Mouse (Mus musculus) lung, postnatal 36 days (tissue): ENCODE results near the gene Hyou1.
"Not testable (repeated sequence)": the region's sequence is repeated elsewhere in the genome, so short reads cannot be mapped to it uniquely, and the experiment has no call there.

ENCODE experiments used
- DNase-seq: peaks from one replicate; pipeline ENCODE4 v3.0.0; 2022; ENCODE audit warnings: mixed read lengths

Hyou1 gene

DNA sequence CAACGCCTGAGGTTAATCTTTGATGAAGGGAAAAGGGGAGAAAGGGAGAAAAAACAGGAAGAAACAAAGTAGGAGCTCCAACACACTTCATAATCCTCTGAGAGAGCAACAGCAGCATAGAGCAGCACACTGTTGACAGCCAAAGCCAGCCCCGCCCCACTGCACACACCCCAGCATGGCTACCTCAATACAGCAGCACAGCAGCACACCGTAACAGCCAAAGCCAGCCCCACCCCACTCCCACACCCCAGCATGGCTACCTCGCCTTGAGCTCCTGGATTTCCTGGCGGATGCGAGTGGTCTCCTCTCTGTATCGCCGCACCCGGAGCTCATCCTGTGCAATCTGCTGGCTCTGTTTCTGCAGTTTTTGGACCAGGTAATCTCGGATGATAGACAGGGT is 27.0 kb upstream of the Hyou1 start:
- no peak for DNase-seq

DNA sequence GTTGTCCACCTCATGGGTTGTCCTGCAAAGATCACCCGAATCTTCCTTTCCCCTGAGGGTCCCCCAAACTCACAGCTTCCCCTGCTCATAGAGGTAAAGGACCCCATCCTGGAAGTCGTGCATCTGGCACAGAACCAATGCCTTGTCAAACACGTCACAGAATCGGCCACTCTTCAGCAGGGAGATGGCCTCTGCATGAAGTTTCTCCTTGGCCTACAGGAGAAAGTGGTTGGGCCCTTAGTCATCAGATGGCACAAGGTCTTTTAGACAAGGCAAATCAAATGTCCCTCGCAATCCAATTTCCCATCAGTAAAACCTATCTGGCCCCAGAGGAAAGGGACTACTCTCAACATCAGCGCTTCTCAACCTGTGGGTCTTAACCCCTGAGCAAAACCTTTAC is 26.1 kb upstream of the Hyou1 start:
- DNase-seq = no peak

DNA sequence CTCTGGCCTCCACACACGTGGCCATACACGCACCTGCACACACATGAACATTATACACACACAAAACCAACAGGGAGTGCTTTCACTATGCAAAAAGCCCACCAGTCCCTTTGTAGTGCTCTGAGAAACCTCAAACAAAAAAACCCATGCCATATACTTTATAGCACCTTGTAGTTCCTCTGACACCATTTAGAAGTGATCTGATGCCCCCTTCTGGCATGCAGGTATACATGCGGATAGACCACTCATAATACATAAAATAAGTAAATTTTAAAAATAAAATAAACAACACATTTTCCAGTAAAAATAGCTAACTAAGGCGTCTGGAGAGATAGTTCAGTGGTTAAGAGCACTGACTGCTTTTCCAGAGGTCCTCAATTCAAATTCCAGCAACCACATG is 22.1 kb upstream of the Hyou1 start:
- DNase-seq = peak; percentile 43

DNA sequence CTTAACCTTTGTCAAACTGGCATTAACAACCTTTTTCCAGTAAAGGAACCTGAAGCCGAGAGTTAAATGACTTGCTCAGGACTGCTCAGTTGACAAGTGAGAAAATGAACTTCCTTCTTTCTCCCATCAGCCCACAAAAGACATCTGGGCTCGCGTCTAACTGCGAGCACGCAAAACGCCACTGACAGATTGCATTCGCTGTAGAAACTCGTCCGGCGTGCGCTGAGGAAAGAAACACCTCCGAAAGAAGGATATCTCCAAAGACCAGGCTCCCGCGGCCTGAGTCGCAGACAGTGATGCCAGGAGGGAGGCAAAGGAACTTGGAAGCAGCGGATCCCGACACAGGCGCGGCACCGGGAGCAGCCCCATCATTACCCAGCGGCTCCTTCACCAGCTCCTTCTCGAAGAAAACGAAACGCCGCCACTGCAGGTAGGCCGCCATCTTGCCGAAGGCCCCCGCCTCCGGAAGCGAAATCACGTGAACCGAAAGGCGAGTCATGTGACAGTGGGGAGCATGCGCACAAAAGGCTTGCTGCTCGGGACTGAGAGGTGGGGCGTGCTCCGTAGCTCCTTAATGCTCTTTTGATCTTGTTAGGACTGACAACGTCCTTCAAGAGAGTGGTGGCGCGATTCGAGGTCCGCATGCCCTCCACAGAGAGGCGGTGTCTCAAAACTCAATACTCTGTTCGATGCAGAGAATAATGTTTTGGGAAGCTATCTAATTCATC is 17.9 kb upstream of the Hyou1 start, which contains the start of gene Vps11:
Gene Vps11, minus strand, starts transcription at position 481 of the 728 bp plus-strand sequence.
- peak; percentile 96 for DNase-seq

DNA sequence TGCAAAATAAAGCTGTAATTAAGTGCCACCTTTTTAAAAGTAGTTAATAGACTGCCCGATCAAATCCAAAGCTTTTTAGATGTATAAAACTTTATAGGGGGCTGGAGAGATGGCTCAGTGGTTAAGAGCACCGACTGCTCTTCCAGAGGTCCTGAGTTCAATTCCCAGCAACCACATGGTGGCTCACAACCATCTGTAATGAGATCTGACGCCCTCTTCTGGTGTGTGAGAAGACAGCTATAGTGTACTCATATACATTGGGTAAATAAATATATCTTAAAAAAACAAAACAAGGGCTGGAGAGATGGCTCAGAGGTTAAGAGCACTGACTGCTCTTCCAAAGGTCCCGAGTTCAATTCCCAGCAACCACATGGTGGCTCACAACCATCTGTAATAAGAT is 17.4 kb upstream of the Hyou1 start:
- not testable (repeated sequence) for DNase-seq

DNA sequence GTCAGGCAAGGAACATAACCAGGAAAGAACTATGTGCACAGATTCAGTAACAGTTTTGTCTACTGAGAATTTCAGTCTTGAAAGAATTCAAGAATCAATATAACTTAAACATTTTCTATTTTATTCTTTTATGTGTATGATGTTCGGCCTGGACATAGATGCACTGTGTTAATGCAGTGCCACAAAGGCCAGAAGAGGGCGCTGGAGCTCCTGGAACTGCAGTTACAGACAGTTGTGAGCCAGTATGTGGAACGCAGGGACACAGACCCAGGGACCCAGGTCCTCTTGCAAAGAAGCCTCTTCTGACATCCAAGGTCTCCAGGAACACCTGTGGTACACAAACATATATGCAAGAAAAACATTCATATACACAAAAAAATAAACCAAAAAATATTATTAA is 14.8 kb upstream of the Hyou1 start:
- DNase-seq = peak; percentile 40

DNA sequence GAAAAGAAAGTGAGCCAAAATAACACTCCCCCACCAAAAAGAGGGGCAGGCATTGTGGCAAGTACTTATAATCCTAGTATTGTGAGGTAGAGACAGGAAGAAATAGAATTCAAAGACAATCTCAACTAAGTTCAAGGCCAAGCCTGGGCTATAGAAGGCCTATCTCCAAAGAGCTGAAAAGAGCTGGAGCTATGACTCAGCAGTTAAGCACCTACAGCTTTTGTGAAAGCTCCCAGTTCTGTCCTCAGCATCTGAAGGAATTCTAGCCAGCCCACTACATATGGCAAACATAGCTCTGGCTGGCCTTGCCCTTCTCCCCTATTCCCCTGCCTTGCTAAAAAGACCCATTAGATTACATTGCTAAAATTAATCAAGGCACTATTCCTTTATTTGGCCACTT is 5.9 kb upstream of the Hyou1 start:
- no peak for DNase-seq

DNA sequence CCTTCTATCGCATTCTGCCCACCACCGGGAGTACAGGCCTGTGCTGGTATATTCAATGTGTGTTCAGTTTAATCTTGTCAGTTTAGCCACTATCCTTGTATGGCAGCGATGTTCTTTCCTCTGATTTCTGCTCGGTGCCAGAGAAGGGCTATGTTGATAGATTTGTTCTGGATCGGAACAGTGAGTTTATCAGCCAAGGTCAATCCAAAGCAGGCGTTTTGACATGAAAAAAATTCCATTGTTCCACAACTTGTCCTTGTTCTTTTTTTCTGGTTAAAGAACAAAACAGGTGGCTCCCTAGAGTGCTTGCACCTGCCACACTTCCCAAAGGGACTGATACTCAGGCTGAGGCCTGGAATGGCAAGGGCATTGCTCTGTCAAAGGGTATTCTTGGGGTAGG is 3.1 kb upstream of the Hyou1 start:
- no peak for DNase-seq

DNA sequence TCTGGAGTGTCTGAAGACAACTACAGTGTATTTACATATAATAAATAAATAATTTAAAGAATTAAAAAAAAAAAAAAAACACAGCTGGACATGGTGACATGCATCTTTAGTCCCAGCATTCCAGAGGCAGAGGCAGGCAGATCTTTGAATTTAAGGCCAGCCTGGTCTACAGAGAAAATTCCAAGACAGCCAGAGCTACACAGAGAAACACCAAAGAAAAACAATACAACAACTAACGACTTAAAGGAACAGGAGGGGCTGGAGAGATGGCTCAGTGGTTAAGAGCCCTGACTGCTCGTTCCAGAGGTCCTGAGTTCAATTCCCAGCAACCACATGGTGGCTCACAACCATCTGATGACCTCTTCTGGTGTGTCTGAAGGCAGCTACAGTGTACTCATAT is 2.0 kb upstream of the Hyou1 start:
- not testable (repeated sequence) for DNase-seq

DNA sequence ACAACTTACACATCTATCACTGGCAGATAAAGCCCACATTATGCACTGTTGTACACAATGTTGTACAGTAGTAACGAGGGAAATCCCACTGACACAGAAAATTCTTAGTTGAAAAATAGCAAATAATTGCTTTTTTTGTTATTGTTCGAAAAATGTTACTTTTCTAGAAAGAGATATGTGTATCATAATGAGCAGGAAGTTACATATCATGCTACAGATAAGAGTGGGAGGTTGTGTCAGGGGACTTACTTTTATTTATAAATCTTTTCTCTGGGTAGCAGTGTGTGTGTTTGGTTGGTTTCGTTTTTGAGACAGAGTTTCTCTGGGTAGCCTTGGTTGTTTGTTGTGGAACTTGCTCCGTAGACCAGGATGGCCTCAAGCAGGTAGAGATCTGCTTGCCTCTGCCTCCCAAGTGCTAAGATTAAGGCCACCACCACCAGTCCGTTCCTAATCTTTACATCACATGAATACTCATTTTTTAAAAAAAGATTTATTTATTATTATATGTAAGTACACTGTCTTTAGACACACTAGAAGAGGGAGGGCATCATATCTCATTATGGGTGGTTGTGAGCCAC is 1.0 kb upstream of the Hyou1 start:
- no peak for DNase-seq

DNA sequence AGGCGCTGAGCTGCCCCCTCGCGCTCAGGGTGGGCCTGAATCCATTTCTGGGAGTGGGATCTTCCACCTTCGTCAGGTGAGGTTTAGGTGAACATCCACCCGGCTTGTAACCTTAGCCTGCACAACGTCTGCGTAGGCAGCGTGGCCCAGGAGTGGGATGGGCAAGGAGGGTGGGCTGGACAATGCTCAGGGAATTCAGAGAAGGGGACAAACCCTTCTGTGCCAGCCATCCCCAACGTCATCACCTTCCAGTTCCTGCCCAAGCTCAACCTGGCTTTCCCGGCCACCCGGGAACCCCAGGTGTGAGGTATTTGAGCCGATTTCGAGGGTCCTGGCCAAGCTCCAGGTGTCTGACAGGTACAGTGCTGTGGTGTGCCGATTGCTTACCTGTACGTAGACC is 572 bp downstream of the Hyou1 start:
- no peak for DNase-seq

DNA sequence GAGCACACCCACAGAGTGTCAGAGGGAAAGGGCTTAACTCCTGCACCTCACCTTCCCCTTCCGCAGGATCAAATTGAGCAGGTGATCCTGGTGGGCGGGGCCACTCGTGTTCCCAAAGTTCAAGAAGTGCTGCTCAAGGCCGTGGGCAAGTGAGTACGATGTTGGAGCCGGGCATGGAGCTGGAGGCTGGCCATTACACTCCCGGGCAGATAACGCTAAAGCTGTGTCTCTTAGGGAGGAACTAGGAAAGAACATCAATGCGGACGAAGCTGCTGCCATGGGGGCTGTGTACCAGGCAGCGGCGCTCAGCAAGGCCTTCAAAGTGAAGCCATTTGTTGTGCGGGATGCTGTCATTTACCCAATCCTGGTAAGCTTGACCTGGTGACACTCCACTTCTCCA is 5.3 kb downstream of the Hyou1 start:
- DNase-seq = no peak

DNA sequence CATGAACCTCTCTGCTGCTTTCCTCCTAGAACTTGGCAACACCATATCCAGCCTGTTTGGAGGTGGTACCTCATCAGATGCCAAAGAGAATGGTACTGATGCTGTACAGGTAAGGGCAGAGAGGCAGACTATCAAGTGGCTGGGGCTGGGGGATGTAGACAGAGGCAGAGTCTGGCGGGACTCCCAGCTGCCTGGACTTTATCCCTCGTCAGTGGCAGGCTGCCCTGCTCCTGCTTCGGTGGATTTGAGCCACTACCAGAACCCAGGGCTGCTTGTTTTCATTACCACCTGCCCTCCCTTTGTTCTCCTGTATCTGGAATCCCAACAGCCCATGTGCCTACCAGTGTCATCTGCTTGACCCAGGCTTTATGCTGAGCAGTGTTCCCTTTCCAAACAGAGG is 7.9 kb downstream of the Hyou1 start:
- DNase-seq = no peak

DNA sequence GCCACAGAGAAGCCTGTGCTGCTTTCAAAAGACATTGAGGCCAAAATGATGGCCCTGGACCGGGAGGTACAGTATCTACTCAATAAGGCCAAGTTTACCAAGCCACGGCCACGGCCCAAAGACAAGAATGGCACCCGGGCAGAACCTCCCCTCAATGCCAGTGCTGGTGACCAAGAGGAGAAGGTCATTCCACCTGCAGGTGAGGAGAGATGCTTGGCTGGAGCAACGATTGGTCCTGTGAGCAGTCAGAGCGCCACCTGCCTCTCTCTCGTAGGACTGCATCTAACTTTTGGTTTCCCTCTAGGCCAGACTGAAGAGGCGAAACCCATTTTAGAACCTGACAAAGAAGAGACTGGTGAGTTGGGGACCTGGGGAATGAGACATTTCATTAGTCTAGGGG is 10.0 kb downstream of the Hyou1 start:
- DNase-seq = peak; percentile 70

DNA sequence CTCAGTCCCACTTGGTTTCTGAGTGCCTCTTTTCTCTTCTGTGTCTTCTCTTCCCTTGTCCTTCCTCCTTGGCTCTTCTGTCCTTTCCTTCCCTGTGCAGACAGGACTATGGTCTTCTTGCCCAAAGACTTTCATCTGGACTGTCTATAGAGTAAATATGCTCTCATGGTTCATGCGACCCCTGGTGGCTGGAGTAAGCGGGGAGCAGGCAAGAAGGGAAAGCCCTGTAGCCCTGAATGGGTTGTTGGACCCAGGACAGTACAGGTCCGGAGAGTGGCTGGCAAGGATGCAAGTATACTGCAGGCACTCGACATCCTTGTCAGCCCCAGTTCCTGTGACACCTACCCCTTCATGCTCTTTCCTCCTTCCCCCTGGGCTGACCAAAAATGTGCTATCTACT is 12.2 kb downstream of the Hyou1 start:
- peak; percentile 85 for DNase-seq

DNA sequence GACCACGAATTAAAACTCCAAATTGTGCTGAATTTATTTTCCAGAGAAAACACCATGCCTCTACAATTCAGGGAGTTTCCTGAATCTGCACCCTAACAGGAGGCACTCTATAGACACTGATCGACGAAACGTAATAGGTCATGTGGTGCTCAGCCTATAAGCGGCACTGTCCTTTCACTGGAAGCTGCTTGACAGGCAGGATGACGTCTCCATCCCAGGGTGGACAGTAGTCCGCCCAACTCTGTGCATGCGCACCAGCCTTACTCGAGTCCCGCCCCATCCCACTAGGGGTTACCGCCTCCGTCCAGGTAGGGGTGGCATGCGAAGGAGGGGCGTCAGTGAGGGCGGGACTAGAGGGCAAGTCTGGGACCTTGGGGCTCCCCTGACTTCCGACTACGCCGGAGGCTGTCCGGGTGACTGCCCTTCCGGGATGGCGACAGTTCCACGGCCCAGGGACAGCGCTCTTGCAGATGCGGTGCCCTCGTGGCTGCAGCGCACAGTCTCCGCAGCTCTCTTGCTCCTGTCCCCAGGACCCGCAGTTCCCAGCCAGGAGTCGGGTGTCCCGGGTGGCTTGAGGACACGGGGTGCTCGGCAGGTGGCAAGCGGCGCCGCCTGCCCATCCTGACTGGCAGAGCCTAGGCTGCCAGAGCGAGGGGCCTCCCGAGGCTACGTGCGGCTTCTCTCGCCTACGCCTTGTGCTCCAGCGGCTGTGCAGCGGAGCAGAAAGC is 17.6 kb downstream of the Hyou1 start, which contains the start of gene Slc37a4:
Gene Slc37a4, plus strand, starts transcription at position 169 of the 728 bp plus-strand sequence.
- DNase-seq = peak; percentile 99

DNA sequence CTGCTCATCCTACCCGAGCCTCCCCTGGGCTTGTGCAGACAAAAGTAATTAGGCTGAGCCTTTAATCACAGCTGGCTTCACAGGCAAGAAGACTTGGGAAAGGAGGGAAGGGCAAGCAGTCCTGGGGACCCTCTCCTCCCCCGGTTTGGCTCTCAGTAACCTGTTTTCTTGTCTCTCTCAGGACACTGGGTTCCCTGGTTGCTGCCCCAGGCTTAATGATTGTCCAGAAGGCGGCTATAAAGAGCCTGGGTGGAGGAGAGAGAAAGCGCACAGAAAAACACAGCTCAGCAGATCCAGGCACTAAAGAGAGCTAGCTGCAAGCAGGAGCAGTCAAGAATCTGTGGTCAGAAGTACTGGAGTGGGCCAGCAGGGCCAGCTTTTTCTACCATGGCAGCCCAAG is 18.8 kb downstream of the Hyou1 start:
- DNase-seq = no peak

DNA sequence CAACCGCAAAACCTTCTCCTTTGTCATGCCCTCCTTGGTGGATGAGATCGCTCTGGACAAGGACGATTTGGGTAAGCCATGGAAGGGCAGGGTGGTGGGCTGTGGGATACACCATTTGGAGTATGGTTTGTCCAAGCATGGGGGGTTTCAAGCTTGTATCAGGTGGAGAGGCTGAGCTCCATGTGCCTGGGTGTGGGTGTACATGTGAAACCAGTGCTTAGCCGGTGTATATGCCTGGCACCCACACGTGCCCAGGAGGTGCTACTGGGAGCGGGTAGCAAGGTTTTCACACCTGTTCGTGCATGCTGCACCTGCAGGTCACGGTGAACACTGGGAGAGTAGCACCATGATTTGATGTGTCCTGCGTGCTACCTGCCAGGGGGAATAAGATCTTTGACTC is 19.3 kb downstream of the Hyou1 start:
- no peak for DNase-seq

DNA sequence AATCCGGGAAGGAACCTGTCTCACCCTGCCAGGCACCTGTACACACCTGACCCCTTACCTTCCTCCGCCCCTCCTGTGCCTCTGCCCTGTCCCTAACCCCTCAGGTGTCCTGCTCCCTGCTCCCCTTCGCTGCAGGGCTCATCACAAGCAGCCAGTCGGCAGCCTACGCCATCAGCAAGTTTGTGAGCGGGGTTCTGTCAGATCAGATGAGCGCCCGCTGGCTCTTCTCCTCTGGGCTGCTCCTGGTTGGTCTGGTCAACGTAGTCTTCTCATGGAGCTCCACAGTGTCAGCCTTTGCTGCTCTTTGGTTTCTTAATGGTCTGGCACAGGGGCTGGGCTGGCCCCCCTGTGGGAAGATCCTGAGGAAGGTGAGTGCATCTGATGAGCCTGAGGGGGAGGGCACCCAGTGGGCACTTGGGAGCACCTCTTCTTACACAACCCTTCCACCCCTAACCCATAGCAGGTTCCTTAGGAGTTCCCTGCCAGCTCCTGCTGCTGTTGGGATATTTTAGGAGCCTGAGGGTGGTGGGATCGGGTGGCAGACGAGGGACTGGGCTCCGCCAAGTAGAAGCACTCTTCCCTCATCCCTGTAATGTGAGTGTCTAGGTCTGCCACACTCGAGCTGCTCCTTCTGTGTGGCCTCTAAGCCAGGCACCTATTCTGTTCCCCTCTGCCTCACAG is 20.0 kb downstream of the Hyou1 start:
- DNase-seq = no peak

DNA sequence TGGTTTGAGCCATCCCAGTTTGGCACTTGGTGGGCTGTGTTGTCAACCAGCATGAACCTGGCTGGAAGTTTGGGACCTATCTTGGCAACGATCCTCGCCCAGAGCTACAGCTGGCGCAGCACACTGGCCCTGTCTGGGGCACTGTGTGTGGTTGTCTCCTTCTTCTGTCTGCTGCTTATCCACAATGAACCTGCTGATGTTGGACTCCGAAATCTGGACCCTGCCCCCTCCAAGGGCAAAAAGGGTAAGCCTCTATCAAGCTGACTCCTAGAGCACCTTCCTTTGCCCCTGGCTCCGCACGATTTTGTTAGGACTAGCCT is 20.5 kb downstream of the Hyou1 start:
- no peak for DNase-seq

DNA sequence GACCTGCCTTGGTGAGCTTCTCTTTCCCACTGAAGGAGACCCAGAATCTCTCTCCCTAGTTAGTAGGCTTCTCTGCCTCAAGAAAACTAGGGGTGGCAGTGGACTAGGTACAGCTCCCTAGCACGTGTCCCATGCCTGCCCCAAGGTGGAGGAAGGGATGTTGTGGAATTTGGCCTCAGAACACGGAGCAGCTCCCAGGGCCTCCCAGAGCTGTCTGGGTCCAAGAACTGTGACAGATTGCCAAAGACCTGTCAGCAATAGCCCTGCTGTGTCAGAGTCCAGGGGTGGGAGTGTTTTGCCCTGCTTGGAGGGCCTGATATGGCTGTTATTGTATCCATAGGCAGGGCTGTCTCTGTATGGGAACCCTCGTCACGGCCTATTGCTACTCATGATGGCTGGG is 21.8 kb downstream of the Hyou1 start:
- DNase-seq = no peak

DNA sequence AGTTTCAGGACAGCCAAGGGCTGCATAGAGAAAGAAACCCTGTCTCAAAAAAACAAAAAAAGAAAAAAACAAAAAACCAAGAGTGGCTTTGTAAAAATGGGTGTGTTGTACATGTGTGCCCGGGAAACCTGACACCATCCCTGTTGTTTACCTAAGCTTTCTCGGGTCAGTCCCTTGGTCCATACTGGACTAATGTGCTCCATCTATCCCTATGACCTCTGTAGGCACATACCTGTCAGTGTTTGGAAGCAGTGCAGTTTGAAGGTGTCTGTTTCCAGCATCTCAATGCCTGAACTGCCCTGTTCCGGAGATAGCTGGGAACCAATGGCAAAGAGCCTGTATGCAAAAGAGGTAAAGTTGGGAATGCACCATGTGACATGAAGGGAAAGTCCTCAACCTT is 25.7 kb downstream of the Hyou1 start:
- no peak for DNase-seq

DNA sequence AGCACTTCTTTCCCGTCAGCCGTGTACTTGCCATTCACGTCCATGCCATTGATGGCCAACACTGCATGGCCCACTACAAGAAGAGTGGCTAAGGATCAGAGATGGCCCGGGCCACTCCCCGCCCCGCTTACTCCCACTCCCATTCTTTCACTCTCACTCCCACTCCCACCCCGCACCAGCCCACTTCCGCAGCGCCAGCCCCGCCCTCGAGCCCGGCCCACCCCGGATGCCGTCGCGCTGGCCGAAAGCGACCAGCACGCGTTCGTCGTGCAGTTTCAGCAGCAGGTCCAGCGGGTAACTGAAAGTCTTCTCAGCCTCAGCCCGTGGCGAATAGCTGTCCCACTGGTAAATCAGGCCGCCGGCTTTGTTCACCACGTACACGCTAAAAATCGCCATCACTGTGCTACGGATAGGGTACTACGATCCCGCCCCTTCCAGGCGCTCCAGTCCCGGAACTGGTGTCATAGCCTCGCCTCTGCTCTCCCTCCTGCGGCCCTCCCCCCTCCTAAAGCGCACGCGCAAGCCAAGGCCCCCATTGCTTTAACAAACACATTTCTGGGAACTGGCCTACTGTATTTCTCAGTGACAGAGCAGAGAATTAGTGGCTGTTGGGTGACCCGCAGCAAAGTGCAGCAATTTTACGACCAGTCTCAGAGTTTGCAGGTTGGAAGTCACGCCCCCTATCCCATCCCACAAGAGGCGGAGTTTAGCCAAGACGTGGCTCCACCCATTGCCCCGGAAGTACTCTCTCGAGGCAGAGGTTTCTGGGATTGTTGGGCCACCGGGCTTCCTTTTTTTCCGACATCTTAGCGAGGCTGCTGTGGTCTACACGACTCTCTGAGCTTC is 27.8 kb downstream of the Hyou1 start, which contains the start of the genes Rps25 and Trappc4:
Gene Rps25, plus strand, starts transcription at position 234 of the 846 bp plus-strand sequence.
Gene Trappc4, minus strand, starts transcription at position 695 of the 846 bp plus-strand sequence.
- DNase-seq = peak; percentile 96
